Mouse (Mus musculus) lung, embryonic 15.5 days (tissue): ENCODE results near the gene E030018B13Rik. TPM values are rescaled to one million over a fixed set of nuclear protein-coding genes. Genes with fewer than 3 reads are reported as not detected.
A peak's percentile ranks its signal among the peaks of the same experiment; 100 is the strongest.

Source experiments
- ATAC-seq: fragments of 200-750 bp; cut with Nextera tagmentation; 2 replicates; pipeline ENCODE4 v1.8.0; 2017; ENCODE audit warnings: moderate number of reproducible peaks, borderline replicate concordance; ENCODE audit not compliant: low FRiP score, low TSS enrichment; ENCODE audit errors: extremely low read depth
- H3K27ac ChIP-seq: fragments of 300-500 bp; sonication (generic); 2 replicates; pipeline ENCODE4 v1.5.1; 2015; ENCODE audit warnings: moderate library complexity, mild to moderate bottlenecking, inconsistent platforms
- H3K27me3 ChIP-seq: fragments of 300-500 bp; sonication (generic); 2 replicates; pipeline ENCODE4 v1.6.1; 2015; ENCODE audit warnings: inconsistent platforms
- H3K36me3 ChIP-seq: fragments of 300-500 bp; sonication (generic); 2 replicates; pipeline ENCODE4 v1.6.1; 2015; ENCODE audit warnings: inconsistent platforms
- H3K4me1 ChIP-seq: fragments of 300-500 bp; sonication (generic); 2 replicates; pipeline ENCODE4 v1.6.1; 2015; ENCODE audit warnings: inconsistent platforms
- H3K4me2 ChIP-seq: fragments of 300-500 bp; sonication (generic); 2 replicates; pipeline ENCODE4 v1.6.1; 2015; ENCODE audit warnings: inconsistent platforms, mild to moderate bottlenecking, moderate library complexity
- H3K4me3 ChIP-seq: fragments of 300-500 bp; sonication (generic); 2 replicates; pipeline ENCODE4 v1.5.1; 2015; ENCODE audit warnings: mild to moderate bottlenecking, inconsistent platforms
- H3K9ac ChIP-seq: fragments of 300-500 bp; sonication (generic); 2 replicates; pipeline ENCODE4 v1.6.1; 2015; ENCODE audit warnings: inconsistent platforms
- H3K9me3 ChIP-seq: fragments of 300-500 bp; sonication (generic); 2 replicates; pipeline ENCODE4 v1.6.1; 2016; ENCODE audit warnings: inconsistent platforms
- WGBS: fragments of 180-500 bp; shearing (Covaris S2); methylation state at CpG from one replicate; pipeline ENCODE4 v1.1.7; 2015; 5-methylcytosine and 5-hydroxymethylcytosine counted together
- polyA plus RNA-seq: library from polyadenylated mRNA; unstranded; fragments of >200 nt; fragmentation: Nextera tagmentation; extraction: Ambion mirVana; gene quantifications from 2 replicates; pipeline ENCODE4 v1.2.1, GENCODE M21; 2015

The E030018B13Rik gene
- polyA plus RNA-seq, 1 experiment from 2014 or later = 0.15 TPM

DNA sequence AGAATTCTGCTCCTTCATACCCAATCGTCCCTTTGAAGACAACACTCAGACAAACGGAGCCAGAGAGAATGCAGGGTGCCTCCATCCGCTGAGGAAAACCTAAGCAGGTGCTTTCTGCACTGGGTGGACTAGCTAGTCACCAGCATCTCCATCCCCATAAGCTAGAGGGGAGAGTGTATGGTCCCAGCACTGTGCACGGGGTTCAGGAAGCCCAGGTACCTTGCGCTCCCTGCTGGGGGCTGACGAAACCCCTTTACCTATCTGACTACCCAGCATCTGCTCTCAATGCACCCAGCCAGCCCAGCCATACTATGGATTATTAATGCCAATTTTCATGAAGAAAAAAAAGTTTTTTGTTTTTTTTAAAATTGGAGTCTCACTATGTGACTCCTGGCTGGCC, 47.5 kb downstream of the E030018B13Rik start:
- H3K4me1 ChIP-seq = no peaks in the 10 kb centered on the region
- H3K4me2 ChIP-seq = no peak overlapping the region
- H3K9ac ChIP-seq = no peak overlapping the region
- 68% methylated on average over 6 of the region's 6 CpGs for WGBS
- H3K27ac ChIP-seq = no peak overlapping the region
- no peak for ATAC-seq
- H3K9me3 ChIP-seq = no peaks in the 10 kb centered on the region
- H3K27me3 ChIP-seq = no peaks in the 10 kb centered on the region
- no peak overlapping the region for H3K4me3 ChIP-seq
- no peaks in the 10 kb centered on the region for H3K36me3 ChIP-seq

GRCm38 (mm10) chr7:63965135-63965534, 48.5 kb downstream of the E030018B13Rik start:
- peak; percentile 52 for ATAC-seq
- Histone ChIP-seq H3K27me3 (no peaks in the 10 kb centered on the region), H3K9ac (no peak overlapping the region)

GRCm38 (mm10) chr7:63965635-63966418, 49.2 kb downstream of the E030018B13Rik start:
- H3K4me2 ChIP-seq = no peak overlapping the region
- H3K4me1 ChIP-seq = no peaks in the 10 kb centered on the region
- ATAC-seq = no peak
- H3K4me3 ChIP-seq = no peak overlapping the region
- H3K36me3 ChIP-seq = no peaks in the 10 kb centered on the region
- 68% methylated on average over 5 of the region's 5 CpGs for WGBS
- H3K27me3 ChIP-seq = no peaks in the 10 kb centered on the region
- H3K9me3 ChIP-seq = no peaks in the 10 kb centered on the region
- H3K27ac ChIP-seq = no peak overlapping the region
- no peak overlapping the region for H3K9ac ChIP-seq

More at GRCm38 (mm10) chr7:63965135-63965534, 48.5 kb downstream of the E030018B13Rik start:
- H3K9me3 ChIP-seq = no peaks in the 10 kb centered on the region
- H3K27ac ChIP-seq = no peak overlapping the region
- H3K4me3 ChIP-seq = no peak overlapping the region
- no peaks in the 10 kb centered on the region for H3K4me1 ChIP-seq
- WGBS = 63% methylated on average over 2 of the region's 2 CpGs
- H3K4me2 ChIP-seq = no peak overlapping the region
- H3K36me3 ChIP-seq = no peaks in the 10 kb centered on the region

GRCm38 (mm10) chr7:63969941-63970340, 53.3 kb downstream of the E030018B13Rik start:
- H3K4me3 ChIP-seq = no peak overlapping the region
- no peaks in the 10 kb centered on the region for H3K9me3 ChIP-seq
- H3K36me3 ChIP-seq = no peaks in the 10 kb centered on the region
- no peak for ATAC-seq
- 78% methylated on average over 3 of the region's 3 CpGs for WGBS
- no peaks in the 10 kb centered on the region for H3K4me1 ChIP-seq
- H3K4me2 ChIP-seq = no peak overlapping the region
- no peak overlapping the region for H3K9ac ChIP-seq
- H3K27me3 ChIP-seq = no peaks in the 10 kb centered on the region
- no peak overlapping the region for H3K27ac ChIP-seq

Other genes with a start within 250 kb of the E030018B13Rik start
- gene Klf13, start 22.1 kb downstream of the E030018B13Rik start, polyA plus RNA-seq = 34.4 and 35.1 TPM in 2 replicates
- not detected in 2 replicates for gene Trpm1, start 237.0 kb downstream of the E030018B13Rik start, polyA plus RNA-seq